Mouse (Mus musculus): Measurements from ENCODE around the gene Plxdc1.

The Plxdc1 gene

GRCm38 (mm10) chr11:97942420-97943111 is 43.7 kb downstream of the Plxdc1 start:
- TF ChIP-seq NANOG (IDR thresholded peaks at IDR 0.05; ENCODE audit: borderline replicate concordance, low read length), result no peak
- no peaks in the 10 kb centered on the region for H3K9me3 ChIP-seq (ENCODE audit: low read length)
- no peak overlapping the region for H3K4me3 ChIP-seq (replicated peaks; ENCODE audit: low read length)
- no peaks in the 10 kb centered on the region for H3K27me3 ChIP-seq (ENCODE audit: insufficient read depth, low read length)
- peaks cover 52% of the 10 kb centered on the region for H3K4me1 ChIP-seq (replicated peaks; ENCODE audit: low read depth, low read length)
- peaks cover 34% of the 10 kb centered on the region for H3K36me3 ChIP-seq (ENCODE audit: insufficient read depth, low read length)

GRCm38 (mm10) chr11:97937469-97938105 is 48.7 kb downstream of the Plxdc1 start:
- Histone ChIP-seq H3K4me1 (replicated peaks; ENCODE audit: low read depth, low read length) (peaks cover 61% of the 10 kb centered on the region), H3K36me3 (ENCODE audit: insufficient read depth, low read length) (peaks cover 50% of the 10 kb centered on the region), H3K9me3 (ENCODE audit: low read length) (no peaks in the 10 kb centered on the region), H3K4me3 (replicated peaks; ENCODE audit: low read length) (no peak overlapping the region), H3K27me3 (ENCODE audit: insufficient read depth, low read length) (no peaks in the 10 kb centered on the region)
- TF ChIP-seq CTCF (conservative IDR thresholded peaks at IDR 0.05; ENCODE audit: low read length) (no peak), NANOG (IDR thresholded peaks at IDR 0.05; ENCODE audit: borderline replicate concordance, low read length) (no peak), POU5F1 (IDR thresholded peaks at IDR 0.05; ENCODE audit: borderline replicate concordance, low read length) (no peak)

- TF ChIP-seq NANOG (IDR thresholded peaks at IDR 0.05; ENCODE audit: borderline replicate concordance, low read length), result no peak
- peak; percentile 91 for TF ChIP-seq CTCF (conservative IDR thresholded peaks at IDR 0.05; ENCODE audit: low read length)
- no peak for TF ChIP-seq POU5F1 (IDR thresholded peaks at IDR 0.05; ENCODE audit: borderline replicate concordance, low read length)
- Histone ChIP-seq H3K9me3 (ENCODE audit: low read length) (0 out of 2 replicates have a peak, but pooled peaks cover under 1% of the 10 kb centered on the region), H3K4me1 (replicated peaks; ENCODE audit: low read depth, low read length) (peaks cover 53% of the 10 kb centered on the region), H3K4me3 (replicated peaks; ENCODE audit: low read length) (no peak overlapping the region), H3K36me3 (ENCODE audit: insufficient read depth, low read length) (peaks cover 58% of the 10 kb centered on the region), H3K27me3 (ENCODE audit: insufficient read depth, low read length) (no peaks in the 10 kb centered on the region)
Measured at GRCm38 (mm10) chr11:97936758-97937157, 49.5 kb downstream of the Plxdc1 start.

GRCm38 (mm10) chr11:97935913-97936575 is 50.2 kb downstream of the Plxdc1 start:
- Histone ChIP-seq H3K9me3 (ENCODE audit: low read length) (0 out of 2 replicates have a peak, but pooled peaks cover 7% of the 10 kb centered on the region), H3K36me3 (ENCODE audit: insufficient read depth, low read length) (peaks cover 65% of the 10 kb centered on the region), H3K4me3 (replicated peaks; ENCODE audit: low read length) (0 out of 2 replicates have a peak overlapping the region, but pooled peaks have one; percentile 2), H3K27me3 (ENCODE audit: insufficient read depth, low read length) (no peaks in the 10 kb centered on the region), H3K4me1 (replicated peaks; ENCODE audit: low read depth, low read length) (peaks cover 48% of the 10 kb centered on the region)
- TF ChIP-seq POU5F1 (IDR thresholded peaks at IDR 0.05; ENCODE audit: borderline replicate concordance, low read length) (no peak), CTCF (conservative IDR thresholded peaks at IDR 0.05; ENCODE audit: low read length) (no peak), NANOG (IDR thresholded peaks at IDR 0.05; ENCODE audit: borderline replicate concordance, low read length) (no peak)

GRCm38 (mm10) chr11:97933553-97933952 is 52.7 kb downstream of the Plxdc1 start:
- Histone ChIP-seq H3K4me3 (replicated peaks; ENCODE audit: low read length) (no peak overlapping the region), H3K9me3 (ENCODE audit: low read length) (0 out of 2 replicates have a peak, but pooled peaks cover 7% of the 10 kb centered on the region), H3K4me1 (replicated peaks; ENCODE audit: low read depth, low read length) (peaks cover 49% of the 10 kb centered on the region), H3K27me3 (ENCODE audit: insufficient read depth, low read length) (no peaks in the 10 kb centered on the region), H3K36me3 (ENCODE audit: insufficient read depth, low read length) (peaks cover 51% of the 10 kb centered on the region)
- TF ChIP-seq POU5F1 (IDR thresholded peaks at IDR 0.05; ENCODE audit: borderline replicate concordance, low read length) (no peak), NANOG (IDR thresholded peaks at IDR 0.05; ENCODE audit: borderline replicate concordance, low read length) (no peak), CTCF (conservative IDR thresholded peaks at IDR 0.05; ENCODE audit: low read length) (no peak)

GRCm38 (mm10) chr11:97928905-97929304 is 57.3 kb downstream of the Plxdc1 start:
- H3K27me3 ChIP-seq (ENCODE audit: insufficient read depth, low read length), result no peaks in the 10 kb centered on the region
- no peak for TF ChIP-seq CTCF (conservative IDR thresholded peaks at IDR 0.05; ENCODE audit: low read length)
- TF ChIP-seq NANOG (IDR thresholded peaks at IDR 0.05; ENCODE audit: borderline replicate concordance, low read length), result no peak
- TF ChIP-seq POU5F1 (IDR thresholded peaks at IDR 0.05; ENCODE audit: borderline replicate concordance, low read length), result no peak
- no peak overlapping the region for H3K4me3 ChIP-seq (replicated peaks; ENCODE audit: low read length)
- peaks cover 58% of the 10 kb centered on the region for H3K36me3 ChIP-seq (ENCODE audit: insufficient read depth, low read length)
- H3K4me1 ChIP-seq (replicated peaks; ENCODE audit: low read depth, low read length), result peaks cover 38% of the 10 kb centered on the region
- H3K9me3 ChIP-seq (ENCODE audit: low read length), result 0 out of 2 replicates have a peak, but pooled peaks cover 7% of the 10 kb centered on the region

GRCm38 (mm10) chr11:97924217-97924616 is 62.0 kb downstream of the Plxdc1 start:
- no peaks in the 10 kb centered on the region for H3K9me3 ChIP-seq (ENCODE audit: low read length)
- H3K36me3 ChIP-seq (ENCODE audit: insufficient read depth, low read length), result peaks cover 43% of the 10 kb centered on the region
- no peaks in the 10 kb centered on the region for H3K27me3 ChIP-seq (ENCODE audit: insufficient read depth, low read length)
- TF ChIP-seq CTCF (conservative IDR thresholded peaks at IDR 0.05; ENCODE audit: low read length) (no peak), NANOG (IDR thresholded peaks at IDR 0.05; ENCODE audit: borderline replicate concordance, low read length) (no peak), POU5F1 (IDR thresholded peaks at IDR 0.05; ENCODE audit: borderline replicate concordance, low read length) (no peak)
- no peak overlapping the region; the same call in 1 of the 2 replicates for H3K4me3 ChIP-seq (replicated peaks; ENCODE audit: low read length)
- peaks cover 43% of the 10 kb centered on the region for H3K4me1 ChIP-seq (replicated peaks; ENCODE audit: low read depth, low read length)

GRCm38 (mm10) chr11:97923639-97924038 is 62.6 kb downstream of the Plxdc1 start:
- no peak for TF ChIP-seq POU5F1 (IDR thresholded peaks at IDR 0.05; ENCODE audit: borderline replicate concordance, low read length)
- no peak for TF ChIP-seq CTCF (conservative IDR thresholded peaks at IDR 0.05; ENCODE audit: low read length)
- no peak for TF ChIP-seq NANOG (IDR thresholded peaks at IDR 0.05; ENCODE audit: borderline replicate concordance, low read length)
- H3K9me3 ChIP-seq (ENCODE audit: low read length), result no peaks in the 10 kb centered on the region
- no peak overlapping the region; the same call in 1 of the 2 replicates for H3K4me3 ChIP-seq (replicated peaks; ENCODE audit: low read length)

More at GRCm38 (mm10) chr11:97923639-97924038, 62.6 kb downstream of the Plxdc1 start:
- Histone ChIP-seq H3K36me3 (ENCODE audit: insufficient read depth, low read length) (peaks cover 43% of the 10 kb centered on the region), H3K4me1 (replicated peaks; ENCODE audit: low read depth, low read length) (peaks cover 40% of the 10 kb centered on the region), H3K27me3 (ENCODE audit: insufficient read depth, low read length) (no peaks in the 10 kb centered on the region)

All from E14TG2a.4 (cell line).